8 mouse cellular contexts compared by ENCODE assay signal in genomic region chr10:78463769-78464167, GRCm38 (mm10). TPM values are rescaled to one million over a fixed set of nuclear protein-coding genes. Genes with fewer than 3 reads are reported as not detected.
DNase-seq lines count a peak whose midpoint lies in the region; ATAC-seq and TF ChIP-seq lines count a peak whose summit lies in the region.

No protein-coding gene starts in this region.

- H3K9me3 ChIP-seq in heart, embryonic 15.5 days (replicated peaks) = no peaks in the 10 kb centered on the region
- no peaks in the 10 kb centered on the region for H3K9me3 ChIP-seq in hindbrain, embryonic 14.5 days (ENCODE audit: control insufficient read depth, low read length)
- H3K9me3 ChIP-seq in midbrain, embryonic 12.5 days = no peaks in the 10 kb centered on the region

- peak overlapping the region; percentile 73 for H3K4me3 ChIP-seq in heart, embryonic 15.5 days
- H3K4me3 ChIP-seq in bone marrow macrophage, adult 2 months (ENCODE audit: insufficient read depth, low read length) = peak overlapping the region; percentile 93
- H3K4me3 ChIP-seq in hindbrain, embryonic 14.5 days (replicated peaks; ENCODE audit: low read length) = peak overlapping the region; percentile 62
- peak overlapping the region; percentile 68 for H3K4me3 ChIP-seq in midbrain, embryonic 12.5 days

- H3K27ac ChIP-seq in heart, embryonic 15.5 days = no peak overlapping the region
- H3K27ac ChIP-seq in bone marrow macrophage, adult 2 months (ENCODE audit: insufficient read depth, low read depth, low read length) = peak overlapping the region; percentile 71
- no peak overlapping the region for H3K27ac ChIP-seq in hindbrain, embryonic 14.5 days
- H3K27ac ChIP-seq in midbrain, embryonic 12.5 days (replicated peaks) = no peak overlapping the region

- peaks cover 30% of the 10 kb centered on the region for H3K4me1 ChIP-seq in heart, embryonic 15.5 days (replicated peaks)
- peaks cover 55% of the 10 kb centered on the region for H3K4me1 ChIP-seq in bone marrow macrophage, adult 2 months (ENCODE audit: control insufficient read depth, insufficient read depth, low read length)
- H3K4me1 ChIP-seq in hindbrain, embryonic 14.5 days (replicated peaks; ENCODE audit: control insufficient read depth, insufficient read depth, low read length) = peaks cover 10% of the 10 kb centered on the region; the same call in 1 of the 2 replicates
- H3K4me1 ChIP-seq in midbrain, embryonic 12.5 days = peaks cover 11% of the 10 kb centered on the region

- no peak for TF ChIP-seq CTCF in bone marrow macrophage, adult 2 months (IDR thresholded peaks at IDR 0.05; ENCODE audit: low read depth, low read length)

- H3K27me3 ChIP-seq in heart, embryonic 15.5 days = no peaks in the 10 kb centered on the region
- H3K27me3 ChIP-seq in hindbrain, embryonic 14.5 days (ENCODE audit: control insufficient read depth, insufficient read depth, low read length) = no peaks in the 10 kb centered on the region
- peaks cover 28% of the 10 kb centered on the region for H3K27me3 ChIP-seq in midbrain, embryonic 12.5 days

- WGBS in heart, embryonic 15.5 days = 79% methylated on average over 3 of the region's 3 CpGs
- 87% methylated on average over 3 of the region's 3 CpGs for WGBS in hindbrain, embryonic 14.5 days
- 85% methylated on average over 3 of the region's 3 CpGs for WGBS in midbrain, embryonic 12.5 days

- H3K4me2 ChIP-seq in heart, embryonic 15.5 days = peak overlapping the region; percentile 98
- H3K4me2 ChIP-seq in hindbrain, embryonic 14.5 days (replicated peaks) = peak overlapping the region; percentile 99
- H3K4me2 ChIP-seq in midbrain, embryonic 12.5 days (replicated peaks) = peak overlapping the region; percentile 99

- TF ChIP-seq POLR2A in bone marrow macrophage, adult 2 months (IDR thresholded peaks at IDR 0.05; ENCODE audit: borderline replicate concordance, low read depth, low read length) = no peak

- H3K36me3 ChIP-seq in heart, embryonic 15.5 days = no peaks in the 10 kb centered on the region
- no peaks in the 10 kb centered on the region for H3K36me3 ChIP-seq in hindbrain, embryonic 14.5 days (replicated peaks; ENCODE audit: control insufficient read depth, insufficient read depth)
- no peaks in the 10 kb centered on the region for H3K36me3 ChIP-seq in midbrain, embryonic 12.5 days

- peak overlapping the region; percentile 67 for H3K9ac ChIP-seq in heart, embryonic 15.5 days
- H3K9ac ChIP-seq in hindbrain, embryonic 14.5 days = peak overlapping the region; percentile 86
- H3K9ac ChIP-seq in midbrain, embryonic 12.5 days (replicated peaks) = peak overlapping the region; percentile 68

- ATAC-seq in heart, embryonic 15.5 days (replicated peaks; ENCODE audit: insufficient number of reproducible peaks, insufficient read depth, low FRiP score, low read depth) = no peak
- no peak for ATAC-seq in hindbrain, embryonic 14.5 days (ENCODE audit: low FRiP score)
- ATAC-seq in midbrain, embryonic 12.5 days (ENCODE audit: low FRiP score, low read depth) = no peak

- no peak for DNase-seq in heart, adult 9 months (ENCODE audit: low spot score in 2 of 2)
- no peak for DNase-seq in hindbrain, embryonic 14.5 days (ENCODE audit: low spot score)
- no peak for DNase-seq in testis, postnatal 14 days (ENCODE audit: low spot score)
- no peak for DNase-seq in thymus, postnatal 10 days (ENCODE audit: low spot score in 2 of 2)
- DNase-seq in c-Kit-positive CD71-positive TER-119-positive erythroid progenitor cells, embryonic 14.5 days (ENCODE audit: low spot score) = no peak

RNA-seq across cellular contexts. Expression of gene Pdxk, which starts 1.0 kb away (rescaled TPM):
- polyA plus RNA-seq in heart, embryonic 15.5 days (2015; fragmentation: Nextera tagmentation; extraction: Ambion mirVana) = 4.6 and 8.7 TPM in 2 replicates
- polyA plus RNA-seq in bone marrow macrophage, adult 2 months (2012; ENCODE audit: insufficient read depth, insufficient read length, missing spikeins) = 112 and 121 TPM in 2 replicates
- 30.0 and 32.9 TPM in 2 replicates for polyA plus RNA-seq in hindbrain, embryonic 14.5 days (2014; fragmentation: Nextera tagmentation; extraction: Ambion mirVana)
- polyA plus RNA-seq in midbrain, embryonic 12.5 days (2016; fragmentation: Nextera tagmentation; extraction: Ambion mirVana) = 10.0 and 10.9 TPM in 2 replicates

RNA-seq across cellular contexts. Expression of gene Cstb, which starts 38.3 kb away (rescaled TPM):
- 114 and 160 TPM in 2 replicates for polyA plus RNA-seq in heart, embryonic 15.5 days (2015; fragmentation: Nextera tagmentation; extraction: Ambion mirVana)
- polyA plus RNA-seq in bone marrow macrophage, adult 2 months (2012; ENCODE audit: insufficient read depth, insufficient read length, missing spikeins) = 742 and 743 TPM in 2 replicates
- polyA plus RNA-seq in hindbrain, embryonic 14.5 days (2014; fragmentation: Nextera tagmentation; extraction: Ambion mirVana) = 97.3 and 119 TPM in 2 replicates
- polyA plus RNA-seq in midbrain, embryonic 12.5 days (2016; fragmentation: Nextera tagmentation; extraction: Ambion mirVana) = 112 and 114 TPM in 2 replicates

RNA-seq across cellular contexts. Expression of gene Rrp1, which starts 50.9 kb away (rescaled TPM):
- polyA plus RNA-seq in heart, embryonic 15.5 days (2015; fragmentation: Nextera tagmentation; extraction: Ambion mirVana) = 202 and 247 TPM in 2 replicates
- 138 and 145 TPM in 2 replicates for polyA plus RNA-seq in bone marrow macrophage, adult 2 months (2012; ENCODE audit: insufficient read depth, insufficient read length, missing spikeins)
- 324 and 336 TPM in 2 replicates for polyA plus RNA-seq in hindbrain, embryonic 14.5 days (2014; fragmentation: Nextera tagmentation; extraction: Ambion mirVana)
- 320 and 330 TPM in 2 replicates for polyA plus RNA-seq in midbrain, embryonic 12.5 days (2016; fragmentation: Nextera tagmentation; extraction: Ambion mirVana)

RNA-seq across cellular contexts. Expression of gene Olfr1358, which starts 53.5 kb away (rescaled TPM):
- polyA plus RNA-seq in heart, embryonic 15.5 days (2015; fragmentation: Nextera tagmentation; extraction: Ambion mirVana) = not detected in 2 replicates
- polyA plus RNA-seq in bone marrow macrophage, adult 2 months (2012; ENCODE audit: insufficient read depth, insufficient read length, missing spikeins) = not detected in 2 replicates
- not detected in 2 replicates for polyA plus RNA-seq in hindbrain, embryonic 14.5 days (2014; fragmentation: Nextera tagmentation; extraction: Ambion mirVana)
- polyA plus RNA-seq in midbrain, embryonic 12.5 days (2016; fragmentation: Nextera tagmentation; extraction: Ambion mirVana) = not detected in 2 replicates
